Mouse (Mus musculus) cerebellum, adult 11-12 months (tissue): ENCODE data around the gene Casq2.
"Not testable (repeated sequence)": the region's sequence is repeated elsewhere in the genome, so short reads cannot be mapped to it uniquely, and the experiment has no call there.

Source experiments
- DNase-seq: peaks from one replicate; pipeline ENCODE4 v3.0.0; 2022

Casq2 gene

GRCm38 (mm10) chr3:102137158-102137557 lies 50.9 kb downstream of the Casq2 start:
- no peak for DNase-seq

- no peak for DNase-seq
These were observed 52.7 kb downstream of the Casq2 start for GRCm38 (mm10) chr3:102138899-102139298.

GRCm38 (mm10) chr3:102140606-102141005 lies 54.4 kb downstream of the Casq2 start:
- no peak for DNase-seq

GRCm38 (mm10) chr3:102141451-102141850 lies 55.2 kb downstream of the Casq2 start:
- no peak for DNase-seq

- no peak for DNase-seq
These were observed 55.7 kb downstream of the Casq2 start for GRCm38 (mm10) chr3:102141893-102142292.

GRCm38 (mm10) chr3:102142947-102143346 lies 56.7 kb downstream of the Casq2 start:
- no peak for DNase-seq

GRCm38 (mm10) chr3:102143536-102143935 lies 57.3 kb downstream of the Casq2 start:
- DNase-seq = no peak

GRCm38 (mm10) chr3:102144401-102144800 lies 58.2 kb downstream of the Casq2 start:
- DNase-seq = no peak

GRCm38 (mm10) chr3:102145645-102146386 lies 59.6 kb downstream of the Casq2 start:
- no peak for DNase-seq

GRCm38 (mm10) chr3:102146428-102146827 lies 60.2 kb downstream of the Casq2 start:
- no peak for DNase-seq

GRCm38 (mm10) chr3:102147189-102147588 lies 61.0 kb downstream of the Casq2 start:
- no peak for DNase-seq

- DNase-seq = no peak
These were observed 63.7 kb downstream of the Casq2 start for GRCm38 (mm10) chr3:102149941-102150340.

- DNase-seq = no peak
These were observed 65.6 kb downstream of the Casq2 start for GRCm38 (mm10) chr3:102151850-102152249.

- no peak for DNase-seq
These were observed 66.3 kb downstream of the Casq2 start for GRCm38 (mm10) chr3:102152471-102152870.

- no peak for DNase-seq
These were observed 66.7 kb downstream of the Casq2 start for GRCm38 (mm10) chr3:102152872-102153271.

GRCm38 (mm10) chr3:102154107-102154506 lies 67.9 kb downstream of the Casq2 start:
- DNase-seq = no peak

GRCm38 (mm10) chr3:102156737-102157136 lies 70.5 kb downstream of the Casq2 start:
- DNase-seq = no peak

GRCm38 (mm10) chr3:102157652-102158051 lies 71.4 kb downstream of the Casq2 start:
- DNase-seq = no peak

GRCm38 (mm10) chr3:102158759-102159422 lies 72.7 kb downstream of the Casq2 start:
- no peak for DNase-seq

- DNase-seq = no peak
These were observed 73.5 kb downstream of the Casq2 start for GRCm38 (mm10) chr3:102159423-102160325.

- not testable (repeated sequence) for DNase-seq
These were observed 77.6 kb downstream of the Casq2 start for GRCm38 (mm10) chr3:102163861-102164260.

GRCm38 (mm10) chr3:102164911-102165310 lies 78.7 kb downstream of the Casq2 start:
- DNase-seq = no peak

GRCm38 (mm10) chr3:102165536-102166286 lies 79.5 kb downstream of the Casq2 start:
- no peak for DNase-seq
